Mouse (Mus musculus) frontal cortex, adult (tissue): ENCODE results near the gene Gal.

Experiments used
- ATAC-seq: cut with Nextera tagmentation; 2 replicates; pipeline ENCODE4 v1.9.2; 2017; ENCODE audit warnings: mild to moderate bottlenecking, moderate library complexity, mixed read lengths; ENCODE audit not compliant: low TSS enrichment

Gal gene

GRCm38 (mm10) chr19:3419251-3419650 is 4.9 kb upstream of the Gal start:
- peak; percentile 80; the same call in 1 of the 2 replicates for ATAC-seq

- ATAC-seq: no peak
These were observed 8.6 kb downstream of the Gal start for GRCm38 (mm10) chr19:3405531-3406281.

- ATAC-seq: no peak
These were observed 10.3 kb downstream of the Gal start for GRCm38 (mm10) chr19:3404030-3404429.

GRCm38 (mm10) chr19:3402390-3402789 is 12.0 kb downstream of the Gal start:
- ATAC-seq: no peak

- ATAC-seq: no peak
These were observed 12.4 kb downstream of the Gal start for GRCm38 (mm10) chr19:3401943-3402342.

GRCm38 (mm10) chr19:3401504-3401903 is 12.8 kb downstream of the Gal start:
- ATAC-seq: no peak

- no peak for ATAC-seq
These were observed 14.3 kb downstream of the Gal start for GRCm38 (mm10) chr19:3400057-3400456.

GRCm38 (mm10) chr19:3394216-3394615 is 20.1 kb downstream of the Gal start:
- no peak for ATAC-seq

- no peak for ATAC-seq
These were observed 22.0 kb downstream of the Gal start for GRCm38 (mm10) chr19:3392384-3392783.

GRCm38 (mm10) chr19:3389089-3389488 is 25.3 kb downstream of the Gal start:
- peak; percentile 96 for ATAC-seq

GRCm38 (mm10) chr19:3388629-3389057 is 25.7 kb downstream of the Gal start, which contains the start of gene Tesmin:
Gene Tesmin (plus strand): TSS chr19:3388857.
- ATAC-seq: peak; percentile 76

- ATAC-seq: no peak
These were observed 26.3 kb downstream of the Gal start for GRCm38 (mm10) chr19:3388061-3388460.

GRCm38 (mm10) chr19:3378614-3379013 is 35.7 kb downstream of the Gal start:
- no peak for ATAC-seq

- ATAC-seq: no peak
These were observed 37.2 kb downstream of the Gal start for GRCm38 (mm10) chr19:3376966-3377715.

GRCm38 (mm10) chr19:3375945-3376495 is 38.3 kb downstream of the Gal start:
- no peak for ATAC-seq

- ATAC-seq: no peak
These were observed 40.3 kb downstream of the Gal start for GRCm38 (mm10) chr19:3374028-3374427.

- no peak for ATAC-seq
These were observed 41.0 kb downstream of the Gal start for GRCm38 (mm10) chr19:3373380-3373779.

- no peak for ATAC-seq
These were observed 46.1 kb downstream of the Gal start for GRCm38 (mm10) chr19:3368276-3368675.

- no peak for ATAC-seq
These were observed 49.3 kb downstream of the Gal start for GRCm38 (mm10) chr19:3365089-3365488.

GRCm38 (mm10) chr19:3363510-3363909 is 50.8 kb downstream of the Gal start:
- ATAC-seq: no peak
